Mouse (Mus musculus): ENCODE measurements around the gene Wdr4.

GRCm38 (mm10) chr17:31447766-31448165 lies 72.0 kb downstream of the Wdr4 start:
- no peak for TF ChIP-seq CTCF (IDR thresholded peaks at IDR 0.05; ENCODE audit: extremely low read depth, insufficient read depth, insufficient read length, insufficient replicate concordance)
- TF ChIP-seq POLR2A (IDR thresholded peaks at IDR 0.05; ENCODE audit: low read depth, low read length): no peak

All from spleen, adult 2 months (tissue).